Mouse (Mus musculus): ENCODE measurements around the gene Cxcl12. TPM values are rescaled to one million over a fixed set of nuclear protein-coding genes. Genes with fewer than 3 reads are reported as not detected.

The Cxcl12 gene
- polyA plus RNA-seq, 1 experiment, result 348 TPM

DNA sequence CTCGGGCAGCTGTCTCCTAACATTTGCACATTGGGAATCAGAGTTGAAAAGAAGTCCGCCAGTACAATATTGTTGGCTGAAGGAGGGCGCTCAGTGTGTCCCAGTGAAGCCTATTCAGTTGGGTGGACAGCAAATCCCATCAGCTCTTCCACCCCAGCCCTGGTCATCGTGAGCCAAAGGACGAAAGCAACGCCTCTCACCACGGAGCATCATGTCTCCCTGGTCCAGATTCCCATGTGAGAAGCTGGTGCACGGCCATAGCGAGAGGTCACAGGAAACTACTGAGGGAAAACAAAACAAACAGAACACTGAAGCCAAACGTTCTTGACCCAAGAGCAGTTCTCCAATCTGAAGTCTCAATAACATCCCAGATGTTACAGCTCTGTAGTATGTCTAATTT lies 21.4 kb upstream of the Cxcl12 start:
- Histone ChIP-seq H3K27ac (ENCODE audit: control insufficient read depth, insufficient read depth, low read depth, low read length, poor library complexity) (no peak overlapping the region), H3K4me3 (replicated peaks; ENCODE audit: control insufficient read depth, low read depth, low read length) (no peak overlapping the region), H3K4me1 (ENCODE audit: control insufficient read depth, insufficient read depth, low read length) (no peaks in the 10 kb centered on the region)
- no peak for TF ChIP-seq CTCF (IDR thresholded peaks at IDR 0.05; ENCODE audit: control insufficient read depth, insufficient read depth, low read length)
- no peak for TF ChIP-seq POLR2A (IDR thresholded peaks at IDR 0.05; ENCODE audit: borderline replicate concordance, control insufficient read depth, low read depth, low read length)
- WGBS, result 71% methylated on average over 10 of the region's 10 CpGs

DNA sequence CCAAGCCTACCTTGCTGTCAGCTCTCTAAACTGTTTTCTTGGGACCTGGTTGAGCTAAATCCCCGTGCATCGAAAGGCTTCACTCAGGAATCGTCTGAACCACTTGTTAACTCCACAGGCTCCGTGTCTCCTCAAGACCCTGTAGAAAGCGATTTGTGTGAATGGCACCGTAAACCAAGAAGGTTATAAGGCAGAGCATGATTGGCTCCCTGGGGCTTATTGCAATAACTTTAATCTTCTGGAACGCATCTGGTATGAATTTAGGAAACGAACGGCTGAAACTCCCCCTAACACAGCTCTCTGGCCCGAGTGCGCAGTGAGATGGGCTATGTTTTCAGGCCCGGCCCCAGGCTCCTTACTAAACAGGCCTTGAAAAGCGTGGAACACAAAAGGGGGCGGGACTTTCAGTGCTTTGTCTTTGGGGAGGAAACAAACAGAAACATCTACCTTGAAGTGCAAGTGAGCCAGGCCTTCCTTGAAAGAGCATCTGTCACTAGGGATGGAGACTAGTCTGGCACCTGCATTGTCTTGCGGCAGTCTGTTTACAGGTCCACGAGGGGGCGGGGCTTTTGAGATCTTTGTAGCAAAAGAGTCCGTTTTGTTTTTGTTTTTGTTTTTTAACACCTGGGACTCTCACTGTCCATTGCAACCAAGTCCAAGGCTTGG lies 16.7 kb upstream of the Cxcl12 start:
- TF ChIP-seq CTCF (IDR thresholded peaks at IDR 0.05; ENCODE audit: control insufficient read depth, insufficient read depth, low read length) (no peak), POLR2A (IDR thresholded peaks at IDR 0.05; ENCODE audit: borderline replicate concordance, control insufficient read depth, low read depth, low read length) (no peak)
- Histone ChIP-seq H3K4me3 (replicated peaks; ENCODE audit: control insufficient read depth, low read depth, low read length) (no peak overlapping the region), H3K4me1 (ENCODE audit: control insufficient read depth, insufficient read depth, low read length) (no peaks in the 10 kb centered on the region), H3K27ac (ENCODE audit: control insufficient read depth, insufficient read depth, low read depth, low read length, poor library complexity) (no peak overlapping the region)
- 41% methylated on average over 18 of the region's 18 CpGs for WGBS

DNA sequence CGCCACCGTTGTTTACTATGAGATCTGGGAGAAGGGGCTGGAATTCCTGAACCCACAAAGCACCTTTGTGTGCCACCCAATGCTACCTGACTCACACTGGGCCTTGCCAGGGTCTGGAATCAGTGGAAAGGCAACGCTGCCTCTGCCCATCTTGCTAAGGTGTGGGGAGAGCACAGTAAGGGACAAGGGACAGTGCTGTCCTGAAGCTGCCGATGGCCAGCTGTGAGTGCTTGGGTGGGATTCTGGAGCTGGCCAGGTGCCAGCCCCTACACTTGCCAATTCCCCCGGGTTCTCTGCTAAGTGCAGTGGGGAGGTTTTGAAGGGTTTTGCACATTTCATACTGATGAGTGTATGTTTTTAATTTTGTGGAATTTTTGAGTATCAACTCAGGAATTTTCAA lies 15.3 kb upstream of the Cxcl12 start:
- no peak for TF ChIP-seq CTCF (IDR thresholded peaks at IDR 0.05; ENCODE audit: control insufficient read depth, insufficient read depth, low read length)
- no peak for TF ChIP-seq POLR2A (IDR thresholded peaks at IDR 0.05; ENCODE audit: borderline replicate concordance, control insufficient read depth, low read depth, low read length)
- Histone ChIP-seq H3K4me1 (ENCODE audit: control insufficient read depth, insufficient read depth, low read length) (no peaks in the 10 kb centered on the region), H3K27ac (ENCODE audit: control insufficient read depth, insufficient read depth, low read depth, low read length, poor library complexity) (no peak overlapping the region), H3K4me3 (replicated peaks; ENCODE audit: control insufficient read depth, low read depth, low read length) (no peak overlapping the region)
- WGBS, result 66% methylated on average over 5 of the region's 5 CpGs

- Histone ChIP-seq H3K4me3 (replicated peaks; ENCODE audit: control insufficient read depth, low read depth, low read length) (no peak overlapping the region), H3K27ac (ENCODE audit: control insufficient read depth, insufficient read depth, low read depth, low read length, poor library complexity) (no peak overlapping the region), H3K4me1 (ENCODE audit: control insufficient read depth, insufficient read depth, low read length) (no peaks in the 10 kb centered on the region)
- 57% methylated on average over 4 of the region's 4 CpGs for WGBS
- no peak for TF ChIP-seq CTCF (IDR thresholded peaks at IDR 0.05; ENCODE audit: control insufficient read depth, insufficient read depth, low read length)
- TF ChIP-seq POLR2A (IDR thresholded peaks at IDR 0.05; ENCODE audit: borderline replicate concordance, control insufficient read depth, low read depth, low read length), result no peak
Measured at GRCm38 (mm10) chr6:117156846-117157245, 11.5 kb upstream of the Cxcl12 start.

DNA sequence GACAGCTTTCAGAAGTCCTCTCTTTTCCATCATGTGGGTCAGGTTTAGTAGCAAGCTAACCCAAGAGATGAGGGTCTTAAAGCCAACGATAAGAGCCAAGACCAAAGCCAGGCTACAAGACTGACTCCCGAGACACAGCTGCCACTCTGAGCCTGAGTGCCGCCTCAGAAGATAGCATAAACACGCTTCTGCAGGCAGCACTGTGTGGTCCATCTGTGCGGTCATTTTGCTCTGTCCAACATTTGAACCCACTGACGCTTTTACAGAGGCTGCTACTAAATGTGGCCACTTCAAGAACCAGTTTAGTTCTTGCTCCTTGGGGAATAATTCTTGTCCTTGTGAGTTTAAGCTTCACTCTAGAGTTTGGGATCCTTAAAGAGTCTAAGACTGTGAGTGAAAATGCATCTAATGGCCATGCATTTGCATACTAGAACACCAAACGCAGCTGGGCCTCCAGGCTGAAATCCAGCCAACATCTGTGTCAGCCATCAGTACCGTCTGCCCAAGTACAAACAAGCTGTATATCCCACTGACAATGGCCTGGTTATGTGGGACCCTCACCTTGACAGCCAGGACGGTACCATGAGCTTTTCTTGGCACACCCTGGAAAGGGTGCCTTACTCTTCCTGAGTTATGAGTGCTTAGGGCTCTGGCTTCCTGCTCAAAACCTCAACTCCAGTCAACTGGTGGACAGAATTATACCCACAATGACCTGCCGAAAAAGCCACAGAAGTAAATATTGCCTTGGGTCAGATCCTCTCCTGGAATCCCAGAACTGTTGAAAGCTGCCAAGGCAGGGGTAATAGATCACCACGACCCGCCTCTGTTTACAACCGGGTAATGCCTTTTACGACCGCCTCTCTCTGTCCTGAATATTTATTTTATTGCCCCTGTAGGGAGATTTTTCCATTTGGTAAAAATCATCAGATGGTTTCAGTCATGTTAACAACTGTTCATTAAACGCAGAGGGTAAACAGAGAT lies 8.3 kb upstream of the Cxcl12 start:
- TF ChIP-seq POLR2A (IDR thresholded peaks at IDR 0.05; ENCODE audit: borderline replicate concordance, control insufficient read depth, low read depth, low read length) (no peak), CTCF (IDR thresholded peaks at IDR 0.05; ENCODE audit: control insufficient read depth, insufficient read depth, low read length) (no peak)
- H3K4me3 ChIP-seq (replicated peaks; ENCODE audit: control insufficient read depth, low read depth, low read length), result no peak overlapping the region
- WGBS, result 39% methylated on average over 16 of the region's 16 CpGs
- no peak overlapping the region for H3K27ac ChIP-seq (ENCODE audit: control insufficient read depth, insufficient read depth, low read depth, low read length, poor library complexity)
- H3K4me1 ChIP-seq (ENCODE audit: control insufficient read depth, insufficient read depth, low read length), result no peaks in the 10 kb centered on the region

DNA sequence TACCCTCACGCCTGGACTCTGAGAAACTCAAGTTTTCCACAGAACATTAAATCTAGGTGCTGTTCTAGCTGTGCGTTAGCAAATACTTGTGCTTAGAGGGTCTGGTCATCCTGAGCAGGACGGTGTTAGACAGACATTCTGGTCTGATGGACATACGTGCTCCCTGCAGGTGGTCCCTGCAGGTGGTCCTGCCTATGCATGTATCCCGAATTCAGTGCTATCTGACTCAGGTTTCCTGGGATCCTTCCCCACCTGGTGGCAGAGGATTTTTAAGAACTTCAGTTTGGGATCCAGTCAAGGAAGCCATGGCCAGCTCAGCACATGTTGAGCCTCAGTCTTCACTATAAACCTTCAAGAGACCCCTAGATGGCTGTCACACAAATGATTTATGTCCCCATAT lies 4.8 kb upstream of the Cxcl12 start:
- 76% methylated on average over 5 of the region's 5 CpGs for WGBS
- Histone ChIP-seq H3K27ac (ENCODE audit: control insufficient read depth, insufficient read depth, low read depth, low read length, poor library complexity) (no peak overlapping the region), H3K4me3 (replicated peaks; ENCODE audit: control insufficient read depth, low read depth, low read length) (no peak overlapping the region), H3K4me1 (ENCODE audit: control insufficient read depth, insufficient read depth, low read length) (no peaks in the 10 kb centered on the region)
- no peak for TF ChIP-seq CTCF (IDR thresholded peaks at IDR 0.05; ENCODE audit: control insufficient read depth, insufficient read depth, low read length)
- TF ChIP-seq POLR2A (IDR thresholded peaks at IDR 0.05; ENCODE audit: borderline replicate concordance, control insufficient read depth, low read depth, low read length), result no peak

DNA sequence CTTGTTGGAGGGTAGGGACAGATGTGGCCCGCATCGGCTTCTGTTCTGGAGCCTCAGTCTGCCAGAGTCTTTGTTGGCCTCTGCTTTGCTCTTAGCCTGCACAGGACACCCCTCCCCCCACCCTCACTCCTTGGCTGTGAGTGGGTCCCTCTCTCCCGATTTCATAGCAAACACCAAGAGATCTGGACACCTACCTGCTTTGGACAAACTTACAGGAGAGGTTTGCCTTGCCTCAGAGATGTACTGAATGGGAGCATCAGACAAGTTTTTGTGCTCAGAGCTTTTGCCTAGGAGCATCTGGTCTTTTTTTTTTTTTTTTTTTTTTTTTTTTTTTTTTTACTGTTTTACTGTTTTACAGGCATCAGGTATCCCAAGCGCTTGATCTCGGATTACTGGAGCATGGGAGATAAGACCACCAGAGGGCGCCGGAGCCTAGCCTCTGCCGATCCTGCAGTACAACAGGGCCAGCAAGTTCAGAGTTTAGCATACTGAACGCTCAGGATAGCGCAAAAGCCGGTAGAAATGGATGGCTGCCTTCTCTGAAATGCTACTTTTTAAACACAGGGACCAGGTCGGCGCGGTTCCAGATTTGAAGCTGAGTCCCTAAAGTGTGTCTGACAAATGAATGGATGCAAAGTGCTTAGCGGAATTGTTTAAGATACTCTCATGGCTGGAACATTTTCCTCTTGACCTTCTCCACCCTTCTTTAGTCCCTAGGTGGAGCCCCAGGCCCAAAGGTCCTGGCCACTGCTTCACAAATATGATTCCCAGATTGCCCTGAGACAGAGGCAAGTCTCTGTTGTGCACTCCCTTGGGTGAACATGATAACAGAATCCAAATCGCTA lies 1.5 kb upstream of the Cxcl12 start:
- TF ChIP-seq POLR2A (IDR thresholded peaks at IDR 0.05; ENCODE audit: borderline replicate concordance, control insufficient read depth, low read depth, low read length) (no peak), CTCF (IDR thresholded peaks at IDR 0.05; ENCODE audit: control insufficient read depth, insufficient read depth, low read length) (peak; percentile 72)
- WGBS, result 3% methylated on average over 16 of the region's 16 CpGs

DNA sequence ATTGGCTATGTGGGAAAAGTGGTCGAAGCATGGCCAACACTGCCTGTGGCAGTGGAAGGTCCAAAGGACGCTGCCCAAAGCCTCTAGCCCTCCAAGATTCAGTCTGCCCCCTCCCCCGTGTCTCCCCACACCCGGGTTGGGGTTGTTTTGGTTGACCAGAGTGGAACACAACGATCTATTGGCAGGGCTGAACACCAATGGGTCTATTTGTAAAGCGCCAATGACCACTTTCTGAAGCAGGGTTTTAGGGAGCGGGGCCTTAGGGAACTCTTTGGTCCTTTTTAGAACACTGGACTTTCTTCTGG lies 957 bp upstream of the Cxcl12 start:
- Histone ChIP-seq H3K4me1 (ENCODE audit: control insufficient read depth, insufficient read depth, low read length) (no peaks in the 10 kb centered on the region), H3K4me3 (replicated peaks; ENCODE audit: control insufficient read depth, low read depth, low read length) (no peak overlapping the region), H3K27ac (ENCODE audit: control insufficient read depth, insufficient read depth, low read depth, low read length, poor library complexity) (no peak overlapping the region)
- TF ChIP-seq CTCF (IDR thresholded peaks at IDR 0.05; ENCODE audit: control insufficient read depth, insufficient read depth, low read length) (no peak), POLR2A (IDR thresholded peaks at IDR 0.05; ENCODE audit: borderline replicate concordance, control insufficient read depth, low read depth, low read length) (no peak)
- 17% methylated on average over 7 of the region's 7 CpGs for WGBS

More for the DNA sequence above, 1.5 kb upstream of the Cxcl12 start:
- Histone ChIP-seq H3K27ac (ENCODE audit: control insufficient read depth, insufficient read depth, low read depth, low read length, poor library complexity) (no peak overlapping the region), H3K4me1 (ENCODE audit: control insufficient read depth, insufficient read depth, low read length) (no peaks in the 10 kb centered on the region), H3K4me3 (replicated peaks; ENCODE audit: control insufficient read depth, low read depth, low read length) (no peak overlapping the region)

All from bone marrow, adult 2 months (tissue).